17 mouse cellular contexts compared by ENCODE assay signal in genomic region chr6:106463857-106464256, GRCm38 (mm10).
"Had no signal": no experiment of that assay in that cellular context is flagged by ENCODE, and none has a peak within 500 bp of the region (broad histone marks: within the 10 kb centered on the region; RNA-seq: fewer than 3 reads in every experiment).

No protein-coding gene starts in this region.

- H3K4me2 ChIP-seq: lung, embryonic 15.5 days; midbrain, embryonic 11.5 days; midbrain, embryonic 13.5 days; midbrain, embryonic 15.5 days; neural tube, embryonic 12.5 days; stomach, embryonic 15.5 days had no signal

- H3K9ac ChIP-seq: lung, embryonic 15.5 days; midbrain, embryonic 13.5 days; midbrain, embryonic 15.5 days; neural tube, embryonic 12.5 days; stomach, embryonic 15.5 days had no signal

- H3K36me3 ChIP-seq: lung, embryonic 15.5 days; midbrain, embryonic 13.5 days; midbrain, embryonic 15.5 days; neural tube, embryonic 12.5 days; stomach, embryonic 15.5 days had no signal

- H3K27me3 ChIP-seq: lung, embryonic 15.5 days; megakaryocyte, embryonic 14.5 days; midbrain, embryonic 13.5 days; midbrain, embryonic 15.5 days; neural tube, embryonic 12.5 days; stomach, embryonic 15.5 days had no signal

- H3K9me3 ChIP-seq: lung, embryonic 15.5 days; megakaryocyte, embryonic 14.5 days; midbrain, embryonic 13.5 days; midbrain, embryonic 15.5 days; neural tube, embryonic 12.5 days; stomach, embryonic 15.5 days had no signal

- H3K27ac ChIP-seq: lung, embryonic 15.5 days; macrophage; midbrain, embryonic 13.5 days; midbrain, embryonic 15.5 days; neural tube, embryonic 12.5 days; stomach, embryonic 15.5 days; stomach, postnatal 0 days had no signal

- H3K4me1 ChIP-seq: lung, embryonic 15.5 days; megakaryocyte, embryonic 14.5 days; neural tube, embryonic 12.5 days; stomach, embryonic 15.5 days had no signal

- H3K4me3 ChIP-seq: lung, embryonic 15.5 days; megakaryocyte, embryonic 14.5 days; midbrain, embryonic 13.5 days; midbrain, embryonic 15.5 days; neural tube, embryonic 12.5 days; stomach, embryonic 15.5 days had no signal

- ATAC-seq: lung, postnatal 0 days; midbrain, embryonic 13.5 days; midbrain, embryonic 15.5 days had no signal

- DNase-seq: lung, adult 2 months; lung, postnatal 14 days; lung, postnatal 36 days; right cerebral cortex, postnatal 14 days; thymus, adult 2 months; thymus, postnatal 25 days; thymus, postnatal 4 days had no signal
